Mouse (Mus musculus) cortical plate, adult 2 months (tissue): ENCODE measurements around the gene Pdcd6ip. TPM values are rescaled to one million over a fixed set of nuclear protein-coding genes. Genes with fewer than 3 reads are reported as not detected.

Source experiments
- H3K27ac ChIP-seq: fragments of 200-500 bp; 2 replicates; pipeline ENCODE4 v1.5.1; 2012; ENCODE audit warnings: low read length, control low read depth, inconsistent platforms; ENCODE audit not compliant: insufficient read depth
- H3K4me1 ChIP-seq: fragments of 200-500 bp; 2 replicates; pipeline ENCODE4 v1.6.1; 2011; ENCODE audit warnings: low read length; ENCODE audit not compliant: control insufficient read depth, insufficient read depth
- H3K4me3 ChIP-seq: fragments of 200-500 bp; 2 replicates; pipeline ENCODE4 v1.5.1; 2011; ENCODE audit warnings: mild to moderate bottlenecking, low read length, control low read depth; ENCODE audit not compliant: insufficient read depth
- CTCF ChIP-seq: fragments of 200-500 bp; IDR thresholded peaks from 2 replicates; pipeline ENCODE4 v1.5.1; 2011; ENCODE audit warnings: mild to moderate bottlenecking, control low read depth, low read length; ENCODE audit not compliant: insufficient read depth; ENCODE audit errors: extremely low read depth
- POLR2A ChIP-seq: fragments of 200-500 bp; IDR thresholded peaks from 2 replicates; pipeline ENCODE4 v1.6.1; 2011; ENCODE audit warnings: mild to moderate bottlenecking, low read length, control low read depth; ENCODE audit not compliant: insufficient read depth; ENCODE audit errors: extremely low read depth
- polyA plus RNA-seq: library from polyadenylated mRNA; depleted of rRNA; stranded (reverse); fragments of >200 nt; gene quantifications from 2 replicates; pipeline ENCODE4 v1.2.3, GENCODE M21; 2012; rRNA removed

The Pdcd6ip gene
- polyA plus RNA-seq, 1 experiment, result 48.4 TPM

GRCm38 (mm10) chr9:113628780-113629179 is 79.3 kb downstream of the Pdcd6ip start:
- H3K27ac ChIP-seq, result 0 out of 2 replicates have a peak overlapping the region, but pooled peaks have one; percentile 2
- no peak overlapping the region for H3K4me3 ChIP-seq
- TF ChIP-seq POLR2A (no peak), CTCF (peak; percentile 7; the same call in 1 of the 2 replicates)
- peaks cover 7% of the 10 kb centered on the region; the same call in 1 of the 2 replicates for H3K4me1 ChIP-seq

GRCm38 (mm10) chr9:113626730-113627129 is 81.3 kb downstream of the Pdcd6ip start:
- Histone ChIP-seq H3K4me1 (peaks cover 6% of the 10 kb centered on the region), H3K4me3 (no peak overlapping the region), H3K27ac (peak overlapping the region; percentile 52)
- TF ChIP-seq CTCF (no peak), POLR2A (no peak)

GRCm38 (mm10) chr9:113624086-113624485 is 84.0 kb downstream of the Pdcd6ip start:
- TF ChIP-seq POLR2A, result no peak
- no peak for TF ChIP-seq CTCF

DNA sequence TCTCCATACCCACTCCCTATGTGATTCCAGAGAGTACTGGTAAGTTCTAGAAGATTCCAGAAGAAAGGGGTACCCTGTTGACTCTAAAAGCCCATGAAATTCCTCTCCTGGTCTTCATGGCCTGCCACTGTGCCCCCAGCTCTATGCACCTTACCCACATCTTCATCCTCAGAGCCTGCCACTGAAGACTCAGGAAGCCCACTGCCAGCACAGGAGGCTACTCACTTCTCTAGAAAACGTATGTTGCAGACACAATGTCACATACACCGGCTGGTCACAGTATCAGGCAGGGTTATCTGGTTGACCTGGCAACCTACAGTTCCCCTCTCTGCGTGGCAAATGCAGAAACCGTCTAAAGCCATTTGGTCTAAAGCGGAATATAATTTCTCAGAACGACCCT is 91.0 kb downstream of the Pdcd6ip start:
- Histone ChIP-seq H3K4me1 (no peaks in the 10 kb centered on the region), H3K4me3 (no peak overlapping the region), H3K27ac (no peak overlapping the region)
- no peak for TF ChIP-seq POLR2A
- no peak for TF ChIP-seq CTCF

More at GRCm38 (mm10) chr9:113624086-113624485, 84.0 kb downstream of the Pdcd6ip start:
- Histone ChIP-seq H3K4me1 (peaks cover 4% of the 10 kb centered on the region), H3K4me3 (no peak overlapping the region), H3K27ac (no peak overlapping the region)

- TF ChIP-seq CTCF (no peak), POLR2A (no peak)
- Histone ChIP-seq H3K27ac (no peak overlapping the region), H3K4me3 (no peak overlapping the region), H3K4me1 (no peaks in the 10 kb centered on the region)
Measured at GRCm38 (mm10) chr9:113610776-113611175, 97.3 kb downstream of the Pdcd6ip start.

DNA sequence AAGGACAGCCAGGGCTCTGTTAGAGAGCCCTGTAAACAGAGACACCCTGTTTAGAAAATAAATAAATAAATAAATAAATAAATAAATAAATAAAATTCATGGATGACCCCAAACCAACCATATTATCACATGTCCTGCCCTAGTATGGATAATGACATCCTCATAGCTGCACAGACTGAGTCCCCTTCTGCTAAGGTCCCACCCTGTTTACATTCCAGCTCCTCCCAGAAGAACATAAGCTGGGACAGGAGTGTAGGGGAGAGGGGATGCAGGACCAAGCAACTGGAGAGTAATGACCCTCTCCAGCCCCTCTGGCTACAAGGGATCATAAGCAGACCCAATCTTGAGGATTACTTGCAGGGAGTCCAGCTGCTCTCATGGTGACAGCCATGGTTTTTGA is 105.9 kb downstream of the Pdcd6ip start:
- TF ChIP-seq POLR2A (no peak), CTCF (no peak)
- Histone ChIP-seq H3K27ac (no peak overlapping the region), H3K4me3 (no peak overlapping the region), H3K4me1 (no peaks in the 10 kb centered on the region)

Other genes with a start within 250 kb of the Pdcd6ip start
- 124 TPM in 2 replicates for gene Clasp2, start 33.2 kb upstream of the Pdcd6ip start, polyA plus RNA-seq
- gene Ubp1, start 222.7 kb upstream of the Pdcd6ip start, polyA plus RNA-seq, result 123 and 145 TPM in 2 replicates